Mouse (Mus musculus) CD4-positive naive resting alpha-beta T cell, adult 57 days (primary cell): ENCODE data around the gene Asnsd1. TPM values are rescaled to one million over a fixed set of nuclear protein-coding genes. Genes with fewer than 3 reads are reported as not detected.

Experiments
- total RNA-seq: library from RNA; stranded (reverse); gene quantifications from one replicate; pipeline ENCODE4 v1.2.4, GENCODE M21; 2023

Asnsd1 gene
- total RNA-seq = 32.4 TPM

GRCm38 (mm10) chr1:53352327-53353261 lies at the start of gene Asnsd1, which contains the start of the genes Asdurf and Gm28551:
Asnsd1 (minus strand) TSS chr1:53352752.
Asdurf (minus strand) TSS chr1:53352619.
Gm28551 (minus strand) TSS chr1:53352667.

GRCm38 (mm10) chr1:53312989-53313967 lies 39.3 kb downstream of the Asnsd1 start, which contains the start of gene Osgepl1:
Osgepl1 (plus strand) TSS chr1:53313624.

GRCm38 (mm10) chr1:53296581-53297383 lies 55.8 kb downstream of the Asnsd1 start, which contains the start of the genes Pms1, Ormdl1 and Gm28778:
Pms1 (minus strand) TSS chr1:53297018.
Ormdl1 (plus strand) TSS chr1:53297095.
Gm28778 (plus strand) TSS chr1:53297111.

Other genes starting within 250 kb of the Asnsd1 start
- not detected for gene 1700019A02Rik, start 165.1 kb downstream of the Asnsd1 start, total RNA-seq
- 19.9 TPM for gene Pms1, start 55.7 kb downstream of the Asnsd1 start, total RNA-seq
- gene Ormdl1, start 55.7 kb downstream of the Asnsd1 start, total RNA-seq = 17.8 TPM
- not detected for gene Gm28778, start 55.6 kb downstream of the Asnsd1 start, total RNA-seq
- gene Osgepl1, start 39.1 kb downstream of the Asnsd1 start, total RNA-seq = 9.8 TPM
- gene Asdurf, start 133 bp downstream of the Asnsd1 start, total RNA-seq = not detected
- 0.24 TPM for gene Gm28551, start 85 bp downstream of the Asnsd1 start, total RNA-seq